Mouse (Mus musculus) spleen, embryonic (tissue): ENCODE results near the gene Cnot10.

Source experiments
- CTCF ChIA-PET: fragments of 350-600 bp; sonication (Branson Sonifier 250); formaldehyde crosslinking; loops from one replicate; lab custom pipeline; 2022; lab: Charles Lee

Cnot10 gene

GRCm38 (mm10) chr9:114650938-114651634 lies 11.1 kb upstream of the Cnot10 start:
- CTCF ChIA-PET, result no interaction called here

- CTCF ChIA-PET, result no interaction called here
Observed at GRCm38 (mm10) chr9:114649371-114649770, 9.4 kb upstream of the Cnot10 start.

DNA sequence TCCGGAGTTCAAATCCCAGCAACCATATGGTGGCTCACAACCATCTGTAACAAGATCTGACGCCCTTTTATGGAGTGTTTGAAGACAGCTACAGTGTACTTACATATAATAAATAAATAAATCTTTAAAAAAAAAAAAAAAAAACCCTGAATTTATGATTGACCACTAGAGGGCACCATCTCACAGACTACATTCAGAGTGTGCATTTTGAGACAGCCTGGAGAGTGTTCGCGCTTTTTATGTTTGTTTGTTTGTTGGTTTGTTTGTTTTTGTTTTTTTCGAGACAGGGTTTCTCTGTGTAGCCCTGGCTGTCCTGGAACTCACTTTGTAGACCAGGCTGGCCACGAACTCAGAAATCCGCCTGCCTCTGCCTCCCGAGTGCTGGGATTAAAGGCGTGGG lies 8.5 kb upstream of the Cnot10 start:
- CTCF ChIA-PET, result interaction anchor here (0.6 to 0.7 kb wide), 2 partner anchors 163 to 194 kb away, joined by 4 read pairs; no protein-coding TSS in a partner anchor

- CTCF ChIA-PET, result interaction anchor here (0.6 to 0.7 kb wide), 2 partner anchors 163 to 195 kb away, joined by 4 read pairs; no protein-coding TSS in a partner anchor
Observed at GRCm38 (mm10) chr9:114647506-114648432, 7.8 kb upstream of the Cnot10 start.

GRCm38 (mm10) chr9:114646556-114647505 lies 6.8 kb upstream of the Cnot10 start:
- CTCF ChIA-PET, result interaction anchor here (0.6 kb wide), 1 partner anchor 12 kb away, joined by 4 read pairs; no protein-coding TSS in a partner anchor

GRCm38 (mm10) chr9:114639186-114639748 lies 717 bp downstream of the Cnot10 start:
- CTCF ChIA-PET, result interaction anchor here (0.7 kb wide), 1 partner anchor 307 kb away, joined by 4 read pairs; no protein-coding TSS in a partner anchor

DNA sequence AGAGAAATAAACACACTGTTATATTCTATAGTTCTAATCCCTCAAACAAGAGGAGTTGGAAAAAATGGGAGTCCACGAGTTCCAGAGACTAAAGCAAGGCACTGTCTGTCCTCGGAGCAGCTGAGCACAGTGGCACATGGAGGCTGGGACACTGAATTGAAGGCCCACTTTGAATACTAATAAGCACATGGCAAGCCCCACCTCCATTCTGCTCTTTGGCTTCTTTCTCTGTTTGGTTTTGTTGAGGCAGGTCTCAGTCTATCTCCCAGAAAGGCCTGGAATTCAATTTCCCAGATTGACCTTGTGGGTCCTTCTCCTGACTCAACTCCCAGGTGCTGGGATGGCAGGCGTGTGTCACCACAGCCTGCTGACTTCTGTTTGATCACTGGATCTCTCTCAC lies 3.2 kb downstream of the Cnot10 start:
- CTCF ChIA-PET, result no interaction called here

- CTCF ChIA-PET, result interaction anchor here (0.7 kb wide), 1 partner anchor 82 kb away, joined by 3 read pairs; no protein-coding TSS in a partner anchor
Observed at GRCm38 (mm10) chr9:114636150-114636549, 3.8 kb downstream of the Cnot10 start.

GRCm38 (mm10) chr9:114632331-114632730 lies 7.7 kb downstream of the Cnot10 start:
- CTCF ChIA-PET, result interaction anchor here (0.9 kb wide), 1 partner anchor 62 kb away, joined by 3 read pairs; no protein-coding TSS in a partner anchor

DNA sequence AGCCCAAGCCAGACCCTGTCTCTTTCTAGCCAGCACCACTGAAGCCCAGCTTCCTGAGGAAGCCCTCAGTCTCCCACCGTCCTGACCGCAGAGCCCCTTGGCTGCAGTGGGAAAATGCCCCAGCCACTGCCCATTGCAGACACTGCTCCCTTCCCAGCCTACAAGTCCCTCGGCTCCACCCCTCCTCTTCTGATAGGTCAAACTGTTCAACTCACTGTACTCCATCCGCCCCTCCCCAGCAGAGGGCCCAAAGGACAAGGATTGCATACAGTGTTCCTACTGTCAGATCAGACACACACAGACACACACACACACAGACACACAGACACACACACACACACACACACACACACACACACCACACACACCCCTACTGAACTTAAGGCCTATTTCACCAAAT lies 13.3 kb downstream of the Cnot10 start:
- CTCF ChIA-PET, result interaction anchor here (0.6 kb wide), 1 partner anchor 126 kb away, joined by 4 read pairs; no protein-coding TSS in a partner anchor

GRCm38 (mm10) chr9:114624178-114624577 lies 15.8 kb downstream of the Cnot10 start:
- CTCF ChIA-PET, result no interaction called here

GRCm38 (mm10) chr9:114621149-114621548 lies 18.8 kb downstream of the Cnot10 start:
- CTCF ChIA-PET, result no interaction called here

- CTCF ChIA-PET, result interaction anchor here (0.6 to 0.7 kb wide), 3 partner anchors 54 to 298 kb away, joined by 3 to 9 read pairs (median 3); no protein-coding TSS in a partner anchor
Observed at GRCm38 (mm10) chr9:114614176-114614953, 25.6 kb downstream of the Cnot10 start.

GRCm38 (mm10) chr9:114613026-114613425 lies 27.0 kb downstream of the Cnot10 start:
- CTCF ChIA-PET, result no interaction called here

GRCm38 (mm10) chr9:114612566-114612965 lies 27.4 kb downstream of the Cnot10 start:
- CTCF ChIA-PET, result no interaction called here

DNA sequence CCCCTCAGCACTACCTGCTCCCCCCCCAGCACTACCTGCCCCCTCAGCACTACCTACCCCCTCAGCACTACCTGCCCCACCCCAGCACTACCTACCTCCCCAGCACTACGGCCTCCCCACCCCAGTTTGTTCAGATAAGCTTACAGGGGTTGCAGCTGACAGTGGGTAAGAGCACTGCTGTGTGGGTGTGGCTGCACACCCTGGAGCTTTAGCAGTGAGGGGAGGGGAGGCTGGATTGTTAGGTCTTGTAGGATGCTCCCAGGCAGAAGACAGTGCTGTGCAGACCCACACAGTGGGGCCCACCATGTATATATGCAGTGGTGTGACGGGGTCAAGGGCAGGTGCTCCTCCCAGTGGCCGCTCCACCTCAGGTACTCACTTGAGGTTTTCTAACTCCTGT lies 29.7 kb downstream of the Cnot10 start:
- CTCF ChIA-PET, result no interaction called here

GRCm38 (mm10) chr9:114603876-114604540 lies 36.0 kb downstream of the Cnot10 start:
- CTCF ChIA-PET, result no interaction called here

DNA sequence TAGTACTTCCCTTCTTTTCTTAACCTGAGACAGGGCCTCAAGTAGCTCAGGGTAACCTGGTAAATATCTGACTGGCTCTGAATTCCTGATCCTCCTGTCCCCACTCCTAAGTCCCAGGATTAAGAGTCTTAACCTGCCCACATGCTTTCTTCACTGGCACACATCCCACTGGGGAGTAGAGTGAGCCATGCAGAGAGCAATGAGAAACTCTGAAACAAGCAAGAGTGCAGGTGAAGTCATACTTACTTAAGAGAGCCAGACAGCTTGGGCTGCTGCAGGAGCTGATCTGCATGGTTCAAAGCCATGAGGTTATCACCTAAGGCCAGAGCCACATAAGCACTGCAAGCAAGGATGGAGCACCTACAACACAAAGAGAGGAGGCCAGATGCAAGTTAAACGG lies 38.9 kb downstream of the Cnot10 start:
- CTCF ChIA-PET, result no interaction called here

GRCm38 (mm10) chr9:114585017-114585345 lies 55.0 kb downstream of the Cnot10 start:
- CTCF ChIA-PET, result interaction anchor here (0.6 kb wide), 1 partner anchor 175 kb away, joined by 4 read pairs; no protein-coding TSS in a partner anchor
